In the genomic region with DNA sequence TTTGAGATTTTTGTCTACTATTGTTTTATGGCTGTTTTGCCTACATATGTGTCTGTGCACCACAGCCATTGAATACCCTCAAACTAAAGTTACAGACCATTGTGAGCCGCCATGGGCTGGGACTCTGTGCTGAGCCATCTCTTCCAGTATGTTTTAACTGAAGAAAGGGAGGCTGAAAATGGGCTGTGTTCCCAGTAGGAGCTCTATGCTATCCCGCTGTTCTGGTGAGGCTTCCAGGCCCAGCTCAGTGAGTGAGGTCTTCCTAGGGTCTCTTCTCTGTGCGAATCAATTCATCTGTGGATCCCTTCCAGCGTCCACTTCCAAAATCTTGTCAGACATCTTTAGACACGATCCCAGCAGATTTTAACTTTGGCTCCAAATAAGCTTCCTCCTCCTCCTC, we compare ENCODE assay signal across 14 mouse cellular contexts.
"Had no signal": no experiment of that assay in that cellular context is flagged by ENCODE, and none has a peak within 500 bp of the region (broad histone marks: within the 10 kb centered on the region; RNA-seq: fewer than 3 reads in every experiment).

No protein-coding gene starts in this region.

- H3K27ac ChIP-seq: kidney, postnatal 0 days; layer of hippocampus, adult 2 months; limb, embryonic 13.5 days; liver, embryonic 14.5 days; neural tube, embryonic 12.5 days had no signal

- H3K4me2 ChIP-seq: limb, embryonic 13.5 days; neural tube, embryonic 12.5 days had no signal

- DNase-seq: kidney, adult 9 months; kidney, postnatal 36 days; lung, adult 18-20 months; lung, postnatal 36 days; midbrain, embryonic 14.5 days; right cerebral cortex, postnatal 4 days; spleen, adult 18-20 months; thymus, adult 18-20 months; thymus, postnatal 14 days had no signal

- H3K27me3 ChIP-seq: neural tube, embryonic 12.5 days had no signal

- H3K9me3 ChIP-seq: limb, embryonic 13.5 days; neural tube, embryonic 12.5 days had no signal

- H3K36me3 ChIP-seq: limb, embryonic 13.5 days; neural tube, embryonic 12.5 days had no signal

- H3K4me3 ChIP-seq: layer of hippocampus, adult 2 months; limb, embryonic 13.5 days; neural tube, embryonic 12.5 days had no signal

- H3K9ac ChIP-seq: limb, embryonic 13.5 days; liver, embryonic 14.5 days; neural tube, embryonic 12.5 days had no signal

- H3K4me1 ChIP-seq: limb, embryonic 13.5 days had no signal
